Mouse (Mus musculus): ENCODE data around the gene Crispld2. TPM values are rescaled to one million over a fixed set of nuclear protein-coding genes. Genes with fewer than 3 reads are reported as not detected.

Crispld2 gene
- total and polyA plus RNA-seq, 2 experiments from 2014 or later, result 2.6 to 5.6 TPM

DNA sequence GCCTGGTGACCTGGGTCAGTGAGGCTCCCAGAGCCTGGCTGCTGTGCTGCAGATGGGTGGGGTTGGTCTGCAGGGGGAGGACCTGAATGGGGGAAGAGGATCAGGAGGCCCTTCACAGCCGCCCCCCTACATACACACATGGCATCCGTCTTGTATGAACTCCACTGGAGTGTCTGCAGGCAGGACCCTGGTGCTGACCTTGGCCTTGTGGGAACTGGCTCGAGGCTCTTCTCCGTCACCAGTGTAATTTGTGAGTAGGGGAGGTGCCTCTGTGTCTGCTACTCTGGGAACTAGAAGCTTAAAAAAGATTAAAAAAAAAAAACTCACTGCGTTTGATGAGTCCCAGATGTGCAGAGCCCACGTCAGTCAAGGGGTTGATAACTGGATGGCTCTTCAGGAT lies 2.3 kb downstream of the Crispld2 start:
- no peaks in the 10 kb centered on the region for H3K9me3 ChIP-seq (ENCODE audit: low read length)
- DNase-seq (ENCODE audit: low spot score) (no peak), ATAC-seq (no peak)
- H3K4me3 ChIP-seq (ENCODE audit: low read length), result no peak overlapping the region
- no peak for TF ChIP-seq CTCF (IDR thresholded peaks at IDR 0.05; ENCODE audit: low read depth)
- H3K27me3 ChIP-seq (ENCODE audit: insufficient read depth, low read length), result peaks cover 5% of the 10 kb centered on the region
- 0 out of 2 replicates have a peak, but pooled peaks cover 8% of the 10 kb centered on the region for H3K4me1 ChIP-seq (ENCODE audit: insufficient read depth, low read length)
- H3K4me2 ChIP-seq (ENCODE audit: low read depth, low read length), result no peak overlapping the region
- H3K27ac ChIP-seq, result no peak overlapping the region
- no peak overlapping the region for H3K9ac ChIP-seq (replicated peaks; ENCODE audit: low read length)
- 71% methylated on average over 6 of the region's 6 CpGs for WGBS
- H3K36me3 ChIP-seq (ENCODE audit: insufficient read depth, low read length), result no peaks in the 10 kb centered on the region

DNA sequence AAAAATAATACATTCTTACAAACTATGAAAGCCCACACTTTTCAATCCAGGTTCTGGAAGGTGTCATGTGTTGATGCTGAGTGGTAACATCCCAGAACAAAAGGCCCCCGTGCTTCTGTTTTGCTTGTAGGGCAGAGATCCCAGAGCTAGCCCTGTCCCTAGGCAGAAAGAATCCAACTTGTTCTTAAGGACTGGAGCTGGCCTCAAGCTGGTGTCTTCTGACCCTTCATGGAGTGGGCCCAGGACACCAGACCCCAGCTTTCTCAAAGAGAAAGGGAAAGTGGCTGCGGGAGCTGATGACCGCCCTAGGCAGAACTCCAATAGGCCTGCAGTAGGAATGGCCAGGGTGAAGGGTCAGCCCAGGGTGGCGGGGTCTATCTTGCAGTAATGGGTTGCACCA lies 5.0 kb downstream of the Crispld2 start:
- no peak for ATAC-seq
- no peaks in the 10 kb centered on the region for H3K36me3 ChIP-seq (ENCODE audit: insufficient read depth, low read length)
- H3K27ac ChIP-seq, result no peak overlapping the region
- H3K27me3 ChIP-seq (ENCODE audit: insufficient read depth, low read length), result peaks cover 5% of the 10 kb centered on the region
- no peaks in the 10 kb centered on the region for H3K9me3 ChIP-seq (ENCODE audit: low read length)
- no peak overlapping the region for H3K4me3 ChIP-seq (ENCODE audit: low read length)
- 0 out of 2 replicates have a peak, but pooled peaks cover 8% of the 10 kb centered on the region for H3K4me1 ChIP-seq (ENCODE audit: insufficient read depth, low read length)
- TF ChIP-seq CTCF (IDR thresholded peaks at IDR 0.05; ENCODE audit: low read depth), result no peak
- H3K9ac ChIP-seq (replicated peaks; ENCODE audit: low read length), result no peak overlapping the region
- no peak overlapping the region for H3K4me2 ChIP-seq (ENCODE audit: low read depth, low read length)
- DNase-seq (ENCODE audit: low spot score), result no peak
- WGBS, result 86% methylated on average over 4 of the region's 4 CpGs

DNA sequence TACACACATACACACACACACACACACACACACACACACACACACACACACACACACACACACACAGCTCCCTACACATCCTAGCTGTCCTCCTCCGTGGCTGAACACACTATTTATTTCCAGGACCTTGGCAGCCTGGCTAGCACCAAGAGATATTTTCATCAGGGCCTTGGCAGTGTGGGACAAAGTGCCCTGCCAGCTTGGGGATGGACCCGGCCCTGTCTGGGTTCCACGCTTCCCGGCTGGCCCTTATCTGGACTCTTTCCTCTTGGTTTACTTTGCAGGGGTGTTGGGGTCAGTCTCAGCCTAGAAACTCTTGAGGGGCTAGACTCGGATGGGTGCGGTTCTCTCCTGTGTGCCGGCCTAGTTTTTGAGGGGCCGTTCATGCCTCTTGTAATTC lies 8.2 kb downstream of the Crispld2 start:
- Histone ChIP-seq H3K9ac (replicated peaks; ENCODE audit: low read length) (no peak overlapping the region), H3K4me3 (ENCODE audit: low read length) (no peak overlapping the region), H3K27me3 (ENCODE audit: insufficient read depth, low read length) (no peaks in the 10 kb centered on the region), H3K36me3 (ENCODE audit: insufficient read depth, low read length) (no peaks in the 10 kb centered on the region), H3K4me1 (ENCODE audit: insufficient read depth, low read length) (no peaks in the 10 kb centered on the region; the same call in 1 of the 2 replicates), H3K9me3 (ENCODE audit: low read length) (no peaks in the 10 kb centered on the region), H3K27ac (no peak overlapping the region), H3K4me2 (ENCODE audit: low read depth, low read length) (no peak overlapping the region)
- TF ChIP-seq CTCF (IDR thresholded peaks at IDR 0.05; ENCODE audit: low read depth), result no peak
- ATAC-seq (no peak), DNase-seq (ENCODE audit: low spot score) (no peak)
- 65% methylated on average over 8 of the region's 8 CpGs for WGBS

DNA sequence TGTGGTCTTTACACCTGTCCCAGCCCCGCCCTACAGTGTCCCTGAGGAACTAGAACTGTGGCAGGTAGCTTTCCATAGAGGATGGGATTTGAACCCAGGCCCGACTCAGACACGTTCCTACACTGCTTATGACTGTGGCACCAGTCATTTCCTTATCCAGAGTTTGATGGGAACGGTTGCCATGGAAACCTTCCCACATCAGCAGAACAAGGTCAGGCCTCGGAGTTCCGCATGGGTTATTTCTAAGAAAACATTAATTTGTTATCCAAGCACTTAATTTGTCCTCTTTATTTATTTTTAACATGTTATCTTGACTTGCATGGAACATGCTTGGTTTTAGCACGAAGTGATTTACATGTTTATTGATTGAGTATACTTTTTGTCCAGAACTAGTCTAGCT lies 9.5 kb downstream of the Crispld2 start:
- no peak for ATAC-seq
- no peak overlapping the region for H3K9ac ChIP-seq (replicated peaks; ENCODE audit: low read length)
- no peak for TF ChIP-seq CTCF (IDR thresholded peaks at IDR 0.05; ENCODE audit: low read depth)
- no peaks in the 10 kb centered on the region; the same call in 1 of the 2 replicates for H3K4me1 ChIP-seq (ENCODE audit: insufficient read depth, low read length)
- no peaks in the 10 kb centered on the region for H3K9me3 ChIP-seq (ENCODE audit: low read length)
- no peaks in the 10 kb centered on the region for H3K36me3 ChIP-seq (ENCODE audit: insufficient read depth, low read length)
- peak; percentile 29 for DNase-seq (ENCODE audit: low spot score)
- H3K4me3 ChIP-seq (ENCODE audit: low read length), result no peak overlapping the region
- 60% methylated on average over 7 of the region's 7 CpGs for WGBS
- H3K4me2 ChIP-seq (ENCODE audit: low read depth, low read length), result no peak overlapping the region
- no peaks in the 10 kb centered on the region for H3K27me3 ChIP-seq (ENCODE audit: insufficient read depth, low read length)
- H3K27ac ChIP-seq, result no peak overlapping the region

DNA sequence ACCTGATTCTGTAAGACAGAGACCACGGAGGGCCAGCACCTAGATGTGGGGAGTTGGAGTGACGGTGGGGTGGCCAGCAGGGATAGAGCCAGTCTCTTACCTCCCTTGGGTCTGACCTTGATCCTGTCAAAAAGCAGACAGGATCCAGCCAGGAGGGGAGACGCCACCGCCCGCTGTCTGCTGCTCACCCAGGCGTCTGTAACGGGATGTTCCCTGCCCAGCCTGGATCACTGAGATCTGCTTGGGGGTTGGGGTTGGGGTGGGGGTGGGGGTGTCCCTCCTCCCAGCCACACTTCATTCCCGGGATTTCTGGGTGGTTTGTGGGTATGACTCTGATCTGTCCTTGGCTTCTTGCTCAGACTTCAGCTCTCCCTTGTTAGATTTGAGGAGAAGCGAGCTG lies 10.1 kb downstream of the Crispld2 start:
- WGBS, result 54% methylated on average over 9 of the region's 9 CpGs
- no peak overlapping the region for H3K4me2 ChIP-seq (ENCODE audit: low read depth, low read length)
- H3K4me3 ChIP-seq (ENCODE audit: low read length), result no peak overlapping the region
- no peak for TF ChIP-seq CTCF (IDR thresholded peaks at IDR 0.05; ENCODE audit: low read depth)
- ATAC-seq, result no peak
- no peak for DNase-seq (ENCODE audit: low spot score)
- H3K27ac ChIP-seq, result no peak overlapping the region
- H3K9ac ChIP-seq (replicated peaks; ENCODE audit: low read length), result no peak overlapping the region
- no peaks in the 10 kb centered on the region for H3K36me3 ChIP-seq (ENCODE audit: insufficient read depth, low read length)
- H3K9me3 ChIP-seq (ENCODE audit: low read length), result no peaks in the 10 kb centered on the region
- no peaks in the 10 kb centered on the region; the same call in 1 of the 2 replicates for H3K4me1 ChIP-seq (ENCODE audit: insufficient read depth, low read length)
- H3K27me3 ChIP-seq (ENCODE audit: insufficient read depth, low read length), result no peaks in the 10 kb centered on the region

DNA sequence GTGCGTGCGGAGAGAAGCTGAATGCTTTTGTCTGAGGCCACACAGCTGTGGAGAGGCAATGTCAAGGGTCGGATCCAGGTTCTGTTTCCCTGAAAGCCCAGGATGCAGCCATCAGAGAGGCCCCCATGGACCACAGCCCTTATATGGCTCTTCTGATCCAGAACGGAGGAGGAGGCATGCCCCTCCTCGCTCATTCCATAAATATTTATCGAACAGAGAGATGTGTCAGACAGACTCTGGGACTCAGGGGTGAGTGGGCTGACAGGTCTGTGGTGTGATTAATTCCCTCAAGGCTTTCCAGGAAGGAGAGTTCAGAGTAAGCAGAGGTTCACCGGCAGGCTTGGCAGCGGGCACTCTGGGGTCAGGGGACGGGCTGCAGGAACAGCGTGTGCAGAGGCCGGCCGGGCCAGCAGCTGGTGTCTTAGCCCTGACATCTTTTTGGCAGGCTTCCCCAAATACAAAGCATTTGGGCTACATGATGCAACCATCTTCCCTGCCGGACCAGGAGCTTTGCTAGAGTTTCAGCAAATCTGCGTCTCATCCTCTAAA lies 12.0 kb downstream of the Crispld2 start:
- no peaks in the 10 kb centered on the region for H3K27me3 ChIP-seq (ENCODE audit: insufficient read depth, low read length)
- ATAC-seq (peak; percentile 59; the same call in 1 of the 2 replicates), DNase-seq (ENCODE audit: low spot score) (peak; percentile 76)
- H3K36me3 ChIP-seq (ENCODE audit: insufficient read depth, low read length), result no peaks in the 10 kb centered on the region
- no peak for TF ChIP-seq CTCF (IDR thresholded peaks at IDR 0.05; ENCODE audit: low read depth)
- H3K4me3 ChIP-seq (ENCODE audit: low read length), result no peak overlapping the region
- no peaks in the 10 kb centered on the region for H3K9me3 ChIP-seq (ENCODE audit: low read length)
- H3K9ac ChIP-seq (replicated peaks; ENCODE audit: low read length), result no peak overlapping the region
- no peak overlapping the region for H3K27ac ChIP-seq
- no peaks in the 10 kb centered on the region; the same call in 1 of the 2 replicates for H3K4me1 ChIP-seq (ENCODE audit: insufficient read depth, low read length)
- no peak overlapping the region for H3K4me2 ChIP-seq (ENCODE audit: low read depth, low read length)
- WGBS, result 29% methylated on average over 14 of the region's 14 CpGs

DNA sequence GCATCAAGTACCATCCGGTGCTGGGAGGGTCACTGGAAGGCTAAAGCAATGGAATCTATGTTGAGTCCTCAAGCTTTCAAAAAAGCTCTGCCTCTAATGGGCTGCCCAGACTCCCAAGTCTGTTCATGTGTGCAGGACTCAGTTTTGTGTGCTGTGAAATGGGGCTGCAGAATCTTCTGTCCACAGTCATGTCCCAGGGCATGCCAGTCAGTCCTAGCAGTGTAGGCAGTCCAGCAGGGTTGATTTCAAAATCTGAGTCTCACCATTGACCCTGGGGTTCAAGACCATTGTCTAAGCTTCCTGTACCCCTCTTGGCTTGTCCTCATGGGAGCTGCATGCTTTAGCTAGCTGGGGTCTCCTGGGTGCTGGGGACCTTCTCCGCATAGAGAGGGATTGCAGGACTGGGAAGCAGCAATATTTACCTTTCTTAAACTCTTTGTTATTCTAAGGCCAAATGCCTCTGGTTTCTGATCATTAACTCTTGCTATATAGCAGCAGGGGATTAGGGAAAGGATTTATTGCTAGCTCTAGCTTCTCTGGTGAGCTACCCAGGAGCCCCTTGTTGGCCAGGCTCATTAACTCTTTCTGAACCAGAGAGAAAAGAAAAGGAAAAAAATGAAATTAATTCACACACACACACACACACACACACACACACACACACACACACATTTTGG lies 12.6 kb downstream of the Crispld2 start:
- no peak overlapping the region for H3K27ac ChIP-seq

More for the DNA sequence above, 12.6 kb downstream of the Crispld2 start:
- ATAC-seq (no peak), DNase-seq (ENCODE audit: low spot score) (no peak)
- Histone ChIP-seq H3K36me3 (ENCODE audit: insufficient read depth, low read length) (no peaks in the 10 kb centered on the region), H3K4me3 (ENCODE audit: low read length) (no peak overlapping the region), H3K9me3 (ENCODE audit: low read length) (no peaks in the 10 kb centered on the region), H3K27me3 (ENCODE audit: insufficient read depth, low read length) (no peaks in the 10 kb centered on the region), H3K9ac (replicated peaks; ENCODE audit: low read length) (no peak overlapping the region), H3K4me2 (ENCODE audit: low read depth, low read length) (no peak overlapping the region), H3K4me1 (ENCODE audit: insufficient read depth, low read length) (no peaks in the 10 kb centered on the region; the same call in 1 of the 2 replicates)
- 59% methylated on average over 2 of the region's 2 CpGs for WGBS
- TF ChIP-seq CTCF (IDR thresholded peaks at IDR 0.05; ENCODE audit: low read depth), result no peak
